Mouse (Mus musculus) liver, embryonic 15.5 days (tissue): ENCODE measurements around the gene Slco1a5. TPM values are rescaled to one million over a fixed set of nuclear protein-coding genes. Genes with fewer than 3 reads are reported as not detected.

Experiments
- ATAC-seq: fragments of 200-750 bp; cut with Nextera tagmentation; 2 replicates; pipeline ENCODE4 v1.8.0; 2017; ENCODE audit warnings: moderate number of reproducible peaks, mild to moderate bottlenecking, moderate library complexity; ENCODE audit not compliant: insufficient read depth
- H3K27ac ChIP-seq: fragments of 300-500 bp; sonication (generic); replicated peaks from 2 replicates; pipeline ENCODE4 v1.5.1; 2015; ENCODE audit warnings: mild to moderate bottlenecking, inconsistent platforms
- H3K27me3 ChIP-seq: fragments of 300-500 bp; sonication (generic); 2 replicates; pipeline ENCODE4 v1.6.1; 2015; ENCODE audit warnings: mild to moderate bottlenecking, inconsistent platforms
- H3K36me3 ChIP-seq: fragments of 300-500 bp; sonication (generic); replicated peaks from 2 replicates; pipeline ENCODE4 v1.6.1; 2015; ENCODE audit warnings: moderate library complexity, mild to moderate bottlenecking, inconsistent platforms
- H3K4me1 ChIP-seq: fragments of 300-500 bp; sonication (generic); replicated peaks from 2 replicates; pipeline ENCODE4 v1.6.1; 2015; ENCODE audit warnings: inconsistent platforms
- H3K4me2 ChIP-seq: fragments of 300-500 bp; sonication (generic); 2 replicates; pipeline ENCODE4 v1.6.1; 2015; ENCODE audit warnings: moderate library complexity, mild to moderate bottlenecking, inconsistent platforms
- H3K4me3 ChIP-seq: fragments of 300-500 bp; sonication (generic); replicated peaks from 2 replicates; pipeline ENCODE4 v1.5.1; 2015; ENCODE audit warnings: mild to moderate bottlenecking, inconsistent platforms
- H3K9ac ChIP-seq: fragments of 300-500 bp; sonication (generic); 2 replicates; pipeline ENCODE4 v1.6.1; 2015; ENCODE audit warnings: moderate library complexity, mild to moderate bottlenecking, inconsistent platforms
- H3K9me3 ChIP-seq: fragments of 300-500 bp; sonication (generic); replicated peaks from 2 replicates; pipeline ENCODE4 v1.6.1; 2016; ENCODE audit warnings: inconsistent platforms
- WGBS: fragments of 180-500 bp; shearing (Covaris S2); methylation state at CpG from one replicate; pipeline ENCODE4 v1.1.7; 2015; ENCODE audit warnings: mixed read lengths; ENCODE audit not compliant: insufficient replicate concordance; 5-methylcytosine and 5-hydroxymethylcytosine counted together
- polyA plus RNA-seq: library from polyadenylated mRNA; unstranded; fragments of >200 nt; fragmentation: Nextera tagmentation; extraction: Ambion mirVana; gene quantifications from 2 replicates; pipeline ENCODE4 v1.2.1, GENCODE M21; 2015

Gene Slco1a5
- polyA plus RNA-seq, 1 experiment from 2014 or later, result not detected

- Histone ChIP-seq H3K4me2 (no peak overlapping the region), H3K27ac (no peak overlapping the region), H3K27me3 (no peaks in the 10 kb centered on the region), H3K9ac (no peak overlapping the region), H3K36me3 (no peaks in the 10 kb centered on the region), H3K4me1 (no peaks in the 10 kb centered on the region), H3K9me3 (no peaks in the 10 kb centered on the region), H3K4me3 (no peak overlapping the region)
- WGBS, result 38% methylated on average over 1 of the region's 1 CpGs
- ATAC-seq, result no peak
Observed at GRCm38 (mm10) chr6:142191962-142192361, 130.8 kb downstream of the Slco1a5 start.

- Histone ChIP-seq H3K4me3 (no peak overlapping the region), H3K36me3 (no peaks in the 10 kb centered on the region), H3K4me2 (no peak overlapping the region), H3K9me3 (no peaks in the 10 kb centered on the region), H3K27ac (no peak overlapping the region), H3K4me1 (no peaks in the 10 kb centered on the region), H3K27me3 (no peaks in the 10 kb centered on the region), H3K9ac (no peak overlapping the region)
- 74% methylated on average over 3 of the region's 3 CpGs for WGBS
- ATAC-seq, result no peak
Observed at GRCm38 (mm10) chr6:142187426-142187825, 135.4 kb downstream of the Slco1a5 start.

GRCm38 (mm10) chr6:142185868-142186415 lies 136.8 kb downstream of the Slco1a5 start:
- ATAC-seq, result no peak
- WGBS, result 49% methylated on average over 2 of the region's 2 CpGs

More at GRCm38 (mm10) chr6:142185868-142186415, 136.8 kb downstream of the Slco1a5 start:
- no peak overlapping the region for H3K4me2 ChIP-seq
- H3K9me3 ChIP-seq, result no peaks in the 10 kb centered on the region
- no peak overlapping the region for H3K4me3 ChIP-seq
- H3K36me3 ChIP-seq, result no peaks in the 10 kb centered on the region
- H3K27ac ChIP-seq, result no peak overlapping the region
- H3K4me1 ChIP-seq, result no peaks in the 10 kb centered on the region
- no peak overlapping the region for H3K9ac ChIP-seq
- no peaks in the 10 kb centered on the region for H3K27me3 ChIP-seq

Other genes starting within 250 kb of the Slco1a5 start
- not detected in 2 replicates for gene Slco1a6, start 114.5 kb downstream of the Slco1a5 start, polyA plus RNA-seq
- gene Iapp, start 24.6 kb downstream of the Slco1a5 start, polyA plus RNA-seq, result 0.28 and 0.35 TPM in 2 replicates
- gene Pyroxd1, start 22.7 kb upstream of the Slco1a5 start, polyA plus RNA-seq, result 4.9 and 5.9 TPM in 2 replicates
- gene Recql, start 64.1 kb upstream of the Slco1a5 start, polyA plus RNA-seq, result 12.6 and 14.2 TPM in 2 replicates
- 30.9 and 32.1 TPM in 2 replicates for gene Golt1b, start 64.2 kb upstream of the Slco1a5 start, polyA plus RNA-seq
- 0.09 and 0.13 TPM in 2 replicates for gene Spx, start 90.5 kb upstream of the Slco1a5 start, polyA plus RNA-seq
- 49.8 and 58.9 TPM in 2 replicates for gene Gys2, start 150.1 kb upstream of the Slco1a5 start, polyA plus RNA-seq
- gene Ldhb, start 185.0 kb upstream of the Slco1a5 start, polyA plus RNA-seq, result 19.5 and 19.7 TPM in 2 replicates
- gene Kcnj8, start 248.6 kb upstream of the Slco1a5 start, polyA plus RNA-seq, result 2.1 and 2.4 TPM in 2 replicates